Mouse (Mus musculus): Measurements from ENCODE around the gene Alg9. TPM values are rescaled to one million over a fixed set of nuclear protein-coding genes. Genes with fewer than 3 reads are reported as not detected.

Gene Alg9
- total RNA-seq, 2 experiments from 2014 or later, result 28.4 to 30.7 TPM

- no peak for DNase-seq (ENCODE audit: extremely low spot score in 1 of 2, low spot score in 1 of 2)
Observed at GRCm38 (mm10) chr9:50753947-50754346, 20.9 kb upstream of the Alg9 start.

GRCm38 (mm10) chr9:50756711-50757110, 18.1 kb upstream of the Alg9 start:
- no peak for DNase-seq (ENCODE audit: extremely low spot score in 1 of 2, low spot score in 1 of 2)

- DNase-seq (ENCODE audit: extremely low spot score in 1 of 2, low spot score in 1 of 2), result no peak
Observed at GRCm38 (mm10) chr9:50761520-50762243, 13.1 kb upstream of the Alg9 start.

GRCm38 (mm10) chr9:50763331-50763730, 11.5 kb upstream of the Alg9 start:
- DNase-seq (ENCODE audit: extremely low spot score in 1 of 2, low spot score in 1 of 2), result peak in 1 of 2 experiments; percentile 34

- DNase-seq (ENCODE audit: extremely low spot score in 1 of 2, low spot score in 1 of 2), result no peak
Observed at GRCm38 (mm10) chr9:50767531-50768106, 7.2 kb upstream of the Alg9 start.

GRCm38 (mm10) chr9:50768107-50769002, 6.5 kb upstream of the Alg9 start, which contains the start of gene Fdxacb1:
TSS of gene Fdxacb1 (plus strand) at chr9:50768236.
- peak; percentile 97 to 99 for DNase-seq (ENCODE audit: extremely low spot score in 1 of 2, low spot score in 1 of 2)

GRCm38 (mm10) chr9:50770011-50770410, 4.8 kb upstream of the Alg9 start:
- no peak for DNase-seq (ENCODE audit: extremely low spot score in 1 of 2, low spot score in 1 of 2)

GRCm38 (mm10) chr9:50774026-50774462, 775 bp upstream of the Alg9 start:
- no peak for DNase-seq (ENCODE audit: extremely low spot score in 1 of 2, low spot score in 1 of 2)

- no peak for DNase-seq (ENCODE audit: extremely low spot score in 1 of 2, low spot score in 1 of 2)
Observed at GRCm38 (mm10) chr9:50775662-50776126, 875 bp downstream of the Alg9 start.

GRCm38 (mm10) chr9:50776162-50776760, 1.4 kb downstream of the Alg9 start:
- no peak for DNase-seq (ENCODE audit: extremely low spot score in 1 of 2, low spot score in 1 of 2)

- DNase-seq (ENCODE audit: extremely low spot score in 1 of 2, low spot score in 1 of 2), result peak in 1 of 2 experiments; percentile 41
Observed at GRCm38 (mm10) chr9:50782155-50782554, 7.3 kb downstream of the Alg9 start.

GRCm38 (mm10) chr9:50795266-50795665, 20.4 kb downstream of the Alg9 start:
- DNase-seq (ENCODE audit: extremely low spot score in 1 of 2, low spot score in 1 of 2), result no peak

- DNase-seq (ENCODE audit: extremely low spot score in 1 of 2, low spot score in 1 of 2), result no peak
Observed at GRCm38 (mm10) chr9:50796776-50797175, 22.0 kb downstream of the Alg9 start.

GRCm38 (mm10) chr9:50797641-50798040, 22.8 kb downstream of the Alg9 start:
- no peak for DNase-seq (ENCODE audit: extremely low spot score in 1 of 2, low spot score in 1 of 2)

GRCm38 (mm10) chr9:50798368-50798767, 23.5 kb downstream of the Alg9 start:
- DNase-seq (ENCODE audit: extremely low spot score in 1 of 2, low spot score in 1 of 2), result no peak

- DNase-seq (ENCODE audit: extremely low spot score in 1 of 2, low spot score in 1 of 2), result peak in 1 of 2 experiments; percentile 40
Observed at GRCm38 (mm10) chr9:50800985-50801384, 26.2 kb downstream of the Alg9 start.

GRCm38 (mm10) chr9:50803055-50803671, 28.3 kb downstream of the Alg9 start:
- no peak for DNase-seq (ENCODE audit: extremely low spot score in 1 of 2, low spot score in 1 of 2)

GRCm38 (mm10) chr9:50808471-50808870, 33.7 kb downstream of the Alg9 start:
- no peak for DNase-seq (ENCODE audit: extremely low spot score in 1 of 2, low spot score in 1 of 2)

- DNase-seq (ENCODE audit: extremely low spot score in 1 of 2, low spot score in 1 of 2), result no peak
Observed at GRCm38 (mm10) chr9:50809146-50809545, 34.3 kb downstream of the Alg9 start.

GRCm38 (mm10) chr9:50811187-50811586, 36.4 kb downstream of the Alg9 start:
- DNase-seq (ENCODE audit: extremely low spot score in 1 of 2, low spot score in 1 of 2), result no peak
